Mouse (Mus musculus): ENCODE data around the gene Commd1.

Gene Commd1

GRCm38 (mm10) chr11:22885350-22885749 is 96.8 kb downstream of the Commd1 start:
- DNase-seq: no peak

GRCm38 (mm10) chr11:22883676-22884075 is 98.5 kb downstream of the Commd1 start:
- DNase-seq: no peak

GRCm38 (mm10) chr11:22882926-22883325 is 99.3 kb downstream of the Commd1 start:
- no peak for DNase-seq

- no peak for DNase-seq
Measured at GRCm38 (mm10) chr11:22880383-22881172, 101.6 kb downstream of the Commd1 start.

- DNase-seq: no peak
Measured at GRCm38 (mm10) chr11:22879645-22880044, 102.5 kb downstream of the Commd1 start.

- no peak for DNase-seq
Measured at GRCm38 (mm10) chr11:22876680-22877330, 105.4 kb downstream of the Commd1 start.

- no peak for DNase-seq
Measured at GRCm38 (mm10) chr11:22875279-22875678, 106.9 kb downstream of the Commd1 start.

- DNase-seq: no peak
Measured at GRCm38 (mm10) chr11:22874747-22875146, 107.4 kb downstream of the Commd1 start.

GRCm38 (mm10) chr11:22873383-22873782 is 108.8 kb downstream of the Commd1 start:
- DNase-seq: peak; percentile 36 to 41

- no peak for DNase-seq
Measured at GRCm38 (mm10) chr11:22872307-22872680, 109.9 kb downstream of the Commd1 start.

GRCm38 (mm10) chr11:22871628-22872306 is 110.4 kb downstream of the Commd1 start:
- no peak for DNase-seq

GRCm38 (mm10) chr11:22868582-22868981 is 113.6 kb downstream of the Commd1 start:
- no peak for DNase-seq

GRCm38 (mm10) chr11:22867691-22868090 is 114.5 kb downstream of the Commd1 start:
- no peak for DNase-seq

- DNase-seq: no peak
Measured at GRCm38 (mm10) chr11:22865635-22866246, 116.4 kb downstream of the Commd1 start.

GRCm38 (mm10) chr11:22864305-22865060 is 117.7 kb downstream of the Commd1 start:
- DNase-seq: no peak

GRCm38 (mm10) chr11:22863581-22863980 is 118.6 kb downstream of the Commd1 start:
- DNase-seq: no peak

GRCm38 (mm10) chr11:22861315-22861714 is 120.9 kb downstream of the Commd1 start:
- no peak for DNase-seq

- peak in 1 of 2 experiments; percentile 15 for DNase-seq
Measured at GRCm38 (mm10) chr11:22860335-22861227, 121.6 kb downstream of the Commd1 start, which contains the start of gene B3gnt2. B3gnt2 (minus strand) TSS chr11:22860961.

- DNase-seq: peak; percentile 42 to 73
Measured at GRCm38 (mm10) chr11:22859633-22860334, 122.4 kb downstream of the Commd1 start.

- no peak for DNase-seq
Measured at GRCm38 (mm10) chr11:22859301-22859632, 122.9 kb downstream of the Commd1 start.

Measured in cerebellum, postnatal 25 days (tissue).